Mouse (Mus musculus): ENCODE data around the gene Myo10. TPM values are rescaled to one million over a fixed set of nuclear protein-coding genes. Genes with fewer than 3 reads are reported as not detected.

Gene Myo10
- polyA plus RNA-seq, 1 experiment from 2014 or later: 48.4 TPM

DNA sequence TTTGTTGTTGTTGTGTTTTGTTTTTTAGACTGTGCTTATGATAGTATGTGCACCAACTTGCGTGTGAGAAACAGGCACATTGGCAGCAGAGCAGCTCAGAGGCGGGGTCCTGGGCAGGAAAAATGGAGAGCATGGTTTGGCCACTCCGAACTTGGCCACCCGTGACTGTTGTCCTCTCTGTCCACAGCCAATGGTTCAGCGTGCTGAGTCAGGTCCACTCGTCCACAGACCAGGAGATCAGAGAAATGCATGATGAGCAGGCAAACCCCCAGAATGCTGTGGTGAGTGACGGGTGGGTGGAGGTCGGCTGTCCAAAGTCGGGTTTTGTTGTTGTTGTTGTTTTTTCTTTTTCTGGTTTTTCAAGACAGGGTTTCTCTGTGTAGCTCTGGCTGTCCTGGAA lies 173.2 kb downstream of the Myo10 start:
- peaks cover 9% of the 10 kb centered on the region for H3K36me3 ChIP-seq (ENCODE audit: control insufficient read depth, insufficient read depth, low read length)
- 96% methylated on average over 9 of the region's 9 CpGs for WGBS
- no peaks in the 10 kb centered on the region for H3K27me3 ChIP-seq (ENCODE audit: control insufficient read depth, insufficient read depth, low read length)

DNA sequence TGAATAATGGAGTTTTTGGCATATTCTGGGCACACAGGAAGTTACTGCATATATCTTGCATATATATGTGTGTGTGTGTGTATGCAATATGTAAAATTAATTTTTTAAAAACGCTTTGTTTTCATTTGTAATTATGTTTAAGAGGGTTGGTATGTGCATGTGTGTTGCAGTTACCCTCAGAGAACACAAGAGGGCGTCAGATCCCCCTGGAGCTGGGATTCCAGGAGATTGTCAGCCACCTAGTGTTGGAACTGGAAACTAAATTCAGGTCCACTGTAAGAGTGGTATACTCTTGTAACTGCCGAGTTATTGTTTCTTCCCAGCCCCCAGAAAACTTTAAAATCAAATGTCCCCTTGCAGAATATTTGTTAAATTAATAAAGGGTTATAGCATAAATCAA lies 174.0 kb downstream of the Myo10 start:
- no peak overlapping the region for H3K9ac ChIP-seq (ENCODE audit: low read length)
- 53% methylated on average over 3 of the region's 3 CpGs for WGBS
- peaks cover 7% of the 10 kb centered on the region for H3K36me3 ChIP-seq (ENCODE audit: control insufficient read depth, insufficient read depth, low read length)
- no peaks in the 10 kb centered on the region for H3K27me3 ChIP-seq (ENCODE audit: control insufficient read depth, insufficient read depth, low read length)
- H3K4me2 ChIP-seq (ENCODE audit: low read depth, severe bottlenecking): no peak overlapping the region
- H3K9me3 ChIP-seq (ENCODE audit: control insufficient read depth, low read length): no peaks in the 10 kb centered on the region
- ATAC-seq (ENCODE audit: insufficient number of reproducible peaks, low FRiP score, low TSS enrichment, low read depth) (no peak), DNase-seq (ENCODE audit: low spot score) (no peak)
- H3K4me3 ChIP-seq (ENCODE audit: low read depth, low read length): no peak overlapping the region
- H3K27ac ChIP-seq (replicated peaks; ENCODE audit: low read depth, low read length): no peak overlapping the region
- H3K4me1 ChIP-seq (ENCODE audit: control insufficient read depth, insufficient read depth, low read length): no peaks in the 10 kb centered on the region

More for the DNA sequence above, 173.2 kb downstream of the Myo10 start:
- H3K9me3 ChIP-seq (ENCODE audit: control insufficient read depth, low read length): no peaks in the 10 kb centered on the region
- H3K4me1 ChIP-seq (ENCODE audit: control insufficient read depth, insufficient read depth, low read length): no peaks in the 10 kb centered on the region
- H3K27ac ChIP-seq (replicated peaks; ENCODE audit: low read depth, low read length): no peak overlapping the region
- no peak overlapping the region for H3K9ac ChIP-seq (ENCODE audit: low read length)
- H3K4me3 ChIP-seq (ENCODE audit: low read depth, low read length): no peak overlapping the region
- ATAC-seq (ENCODE audit: insufficient number of reproducible peaks, low FRiP score, low TSS enrichment, low read depth) (no peak), DNase-seq (ENCODE audit: low spot score) (no peak)
- H3K4me2 ChIP-seq (ENCODE audit: low read depth, severe bottlenecking): no peak overlapping the region

DNA sequence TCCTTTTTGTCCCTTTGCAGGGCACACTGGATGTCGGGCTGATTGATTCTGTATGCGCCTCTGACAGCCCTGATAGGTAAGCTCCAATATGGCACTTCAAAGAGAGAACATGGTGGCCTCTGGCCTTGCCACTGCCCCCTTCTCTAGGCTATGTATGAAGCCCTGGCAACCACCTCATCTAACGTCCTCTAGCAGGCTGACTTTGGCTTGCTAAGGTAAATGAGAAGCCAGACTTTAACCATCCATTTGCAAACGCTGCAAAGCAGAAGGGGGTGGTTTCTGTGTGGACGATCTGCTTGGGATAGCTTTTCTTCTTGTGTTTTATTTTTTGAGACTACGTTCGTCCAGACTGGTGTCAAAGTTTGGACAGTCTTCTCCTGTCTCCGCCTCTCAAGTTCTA lies 174.9 kb downstream of the Myo10 start:
- ATAC-seq (ENCODE audit: insufficient number of reproducible peaks, low FRiP score, low TSS enrichment, low read depth): no peak
- H3K36me3 ChIP-seq (ENCODE audit: control insufficient read depth, insufficient read depth, low read length): peaks cover 7% of the 10 kb centered on the region
- no peak overlapping the region for H3K9ac ChIP-seq (ENCODE audit: low read length)
- no peak overlapping the region for H3K4me2 ChIP-seq (ENCODE audit: low read depth, severe bottlenecking)
- H3K27ac ChIP-seq (replicated peaks; ENCODE audit: low read depth, low read length): no peak overlapping the region
- H3K4me3 ChIP-seq (ENCODE audit: low read depth, low read length): no peak overlapping the region
- H3K4me1 ChIP-seq (ENCODE audit: control insufficient read depth, insufficient read depth, low read length): no peaks in the 10 kb centered on the region
- 84% methylated on average over 8 of the region's 8 CpGs for WGBS
- DNase-seq (ENCODE audit: low spot score): no peak
- H3K27me3 ChIP-seq (ENCODE audit: control insufficient read depth, insufficient read depth, low read length): no peaks in the 10 kb centered on the region
- no peaks in the 10 kb centered on the region for H3K9me3 ChIP-seq (ENCODE audit: control insufficient read depth, low read length)

DNA sequence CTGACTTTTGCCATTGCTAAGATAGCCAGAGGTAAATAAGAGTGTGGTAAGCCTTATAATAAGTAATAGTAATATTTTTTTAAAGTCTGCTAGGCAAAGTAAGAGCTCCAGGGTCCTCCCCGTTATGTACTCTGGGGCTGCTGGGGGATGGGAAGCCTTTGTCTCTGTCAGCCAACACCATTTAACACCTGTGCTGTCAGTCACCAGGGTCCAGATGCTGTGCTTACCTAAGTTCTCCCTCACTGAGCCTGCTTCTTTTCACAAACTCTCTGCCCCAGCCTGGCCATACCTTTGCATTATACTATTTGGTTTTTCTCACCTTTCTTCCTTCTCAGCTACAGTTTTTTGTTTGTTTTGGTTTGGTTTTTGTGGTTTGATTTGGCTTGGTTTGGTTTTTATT lies 175.6 kb downstream of the Myo10 start:
- WGBS: 71% methylated on average over 1 of the region's 1 CpGs
- Histone ChIP-seq H3K4me2 (ENCODE audit: low read depth, severe bottlenecking) (no peak overlapping the region), H3K27ac (replicated peaks; ENCODE audit: low read depth, low read length) (no peak overlapping the region), H3K36me3 (ENCODE audit: control insufficient read depth, insufficient read depth, low read length) (peaks cover 7% of the 10 kb centered on the region), H3K4me1 (ENCODE audit: control insufficient read depth, insufficient read depth, low read length) (no peaks in the 10 kb centered on the region), H3K27me3 (ENCODE audit: control insufficient read depth, insufficient read depth, low read length) (no peaks in the 10 kb centered on the region), H3K4me3 (ENCODE audit: low read depth, low read length) (no peak overlapping the region), H3K9me3 (ENCODE audit: control insufficient read depth, low read length) (no peaks in the 10 kb centered on the region), H3K9ac (ENCODE audit: low read length) (no peak overlapping the region)
- ATAC-seq (ENCODE audit: insufficient number of reproducible peaks, low FRiP score, low TSS enrichment, low read depth) (no peak), DNase-seq (ENCODE audit: low spot score) (no peak)

DNA sequence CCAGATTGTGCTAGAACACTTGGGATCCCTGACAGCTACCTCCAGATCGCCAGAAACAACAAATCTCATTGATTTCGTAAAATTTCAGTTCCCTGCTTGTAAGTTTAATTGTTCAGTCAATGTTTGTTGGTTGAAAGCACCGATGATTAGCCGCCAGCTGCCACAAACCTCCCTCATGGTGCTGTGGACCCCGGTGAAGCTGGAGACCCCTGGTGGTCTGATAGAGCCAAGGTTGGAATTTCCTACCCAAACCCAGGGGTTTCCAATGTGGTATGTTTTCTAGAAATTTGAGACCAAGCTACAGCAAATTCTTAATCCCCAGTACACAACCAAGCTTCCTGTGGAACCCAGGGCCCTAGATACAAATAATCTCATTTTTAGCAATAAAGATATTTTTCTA lies 179.4 kb downstream of the Myo10 start:
- no peak overlapping the region for H3K4me3 ChIP-seq (ENCODE audit: low read depth, low read length)
- H3K9ac ChIP-seq (ENCODE audit: low read length): no peak overlapping the region
- ATAC-seq (ENCODE audit: insufficient number of reproducible peaks, low FRiP score, low TSS enrichment, low read depth): no peak
- DNase-seq (ENCODE audit: low spot score): no peak
- H3K27ac ChIP-seq (replicated peaks; ENCODE audit: low read depth, low read length): no peak overlapping the region
- H3K36me3 ChIP-seq (ENCODE audit: control insufficient read depth, insufficient read depth, low read length): peaks cover 18% of the 10 kb centered on the region
- no peaks in the 10 kb centered on the region for H3K27me3 ChIP-seq (ENCODE audit: control insufficient read depth, insufficient read depth, low read length)
- WGBS: 92% methylated on average over 5 of the region's 5 CpGs
- no peak overlapping the region for H3K4me2 ChIP-seq (ENCODE audit: low read depth, severe bottlenecking)
- H3K9me3 ChIP-seq (ENCODE audit: control insufficient read depth, low read length): no peaks in the 10 kb centered on the region
- no peaks in the 10 kb centered on the region for H3K4me1 ChIP-seq (ENCODE audit: control insufficient read depth, insufficient read depth, low read length)

DNA sequence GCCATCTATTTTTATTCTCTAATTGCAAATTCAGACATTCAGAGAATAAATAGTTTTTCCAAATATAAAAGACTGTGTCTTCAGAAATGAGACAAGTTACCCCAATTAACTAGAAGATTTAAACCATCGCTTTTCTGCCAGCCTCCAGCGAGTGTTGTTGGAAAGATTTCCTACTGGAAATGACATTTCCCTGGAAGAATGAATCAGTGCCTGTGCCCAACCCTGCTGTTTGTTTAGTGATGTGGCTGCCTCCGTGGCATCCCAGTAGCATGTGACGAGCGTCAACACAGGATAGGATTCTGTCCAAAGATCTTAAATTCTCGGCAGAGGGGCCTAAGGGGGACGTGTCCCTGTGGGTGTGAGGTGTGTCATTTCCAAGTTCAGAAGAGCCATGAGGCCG lies 179.9 kb downstream of the Myo10 start:
- no peaks in the 10 kb centered on the region for H3K9me3 ChIP-seq (ENCODE audit: control insufficient read depth, low read length)
- no peaks in the 10 kb centered on the region for H3K4me1 ChIP-seq (ENCODE audit: control insufficient read depth, insufficient read depth, low read length)
- WGBS: 93% methylated on average over 8 of the region's 8 CpGs
- no peaks in the 10 kb centered on the region for H3K27me3 ChIP-seq (ENCODE audit: control insufficient read depth, insufficient read depth, low read length)
- no peak overlapping the region for H3K4me3 ChIP-seq (ENCODE audit: low read depth, low read length)
- no peak overlapping the region for H3K9ac ChIP-seq (ENCODE audit: low read length)
- ATAC-seq (ENCODE audit: insufficient number of reproducible peaks, low FRiP score, low TSS enrichment, low read depth) (no peak), DNase-seq (ENCODE audit: low spot score) (no peak)
- peaks cover 15% of the 10 kb centered on the region for H3K36me3 ChIP-seq (ENCODE audit: control insufficient read depth, insufficient read depth, low read length)
- H3K27ac ChIP-seq (replicated peaks; ENCODE audit: low read depth, low read length): no peak overlapping the region
- no peak overlapping the region for H3K4me2 ChIP-seq (ENCODE audit: low read depth, severe bottlenecking)

DNA sequence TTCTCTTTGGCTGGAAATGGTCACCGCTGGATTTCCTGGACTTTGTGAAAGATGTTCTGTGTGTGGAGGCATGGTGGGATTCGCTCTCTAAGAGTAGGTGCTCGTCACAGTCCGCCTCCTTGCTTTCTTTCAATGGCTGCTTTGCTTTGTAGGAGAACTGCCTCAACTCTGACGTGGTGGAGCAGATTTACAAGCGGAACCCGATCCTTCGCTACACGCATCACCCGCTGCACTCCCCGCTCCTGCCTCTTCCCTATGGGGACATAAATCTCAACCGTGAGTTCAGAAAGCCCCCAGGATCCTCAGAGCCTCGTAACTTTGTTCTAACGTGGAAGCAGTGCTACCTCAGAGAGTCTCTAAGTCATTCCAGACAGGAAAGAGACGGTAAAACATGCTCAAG lies 180.8 kb downstream of the Myo10 start:
- Histone ChIP-seq H3K9me3 (ENCODE audit: control insufficient read depth, low read length) (no peaks in the 10 kb centered on the region), H3K27me3 (ENCODE audit: control insufficient read depth, insufficient read depth, low read length) (no peaks in the 10 kb centered on the region), H3K36me3 (ENCODE audit: control insufficient read depth, insufficient read depth, low read length) (peaks cover 23% of the 10 kb centered on the region; the same call in 1 of the 2 replicates), H3K27ac (replicated peaks; ENCODE audit: low read depth, low read length) (no peak overlapping the region), H3K9ac (ENCODE audit: low read length) (no peak overlapping the region), H3K4me3 (ENCODE audit: low read depth, low read length) (no peak overlapping the region), H3K4me1 (ENCODE audit: control insufficient read depth, insufficient read depth, low read length) (no peaks in the 10 kb centered on the region), H3K4me2 (ENCODE audit: low read depth, severe bottlenecking) (no peak overlapping the region)
- WGBS: 52% methylated on average over 15 of the region's 15 CpGs
- no peak; the same call in 1 of the 2 replicates for ATAC-seq (ENCODE audit: insufficient number of reproducible peaks, low FRiP score, low TSS enrichment, low read depth)
- DNase-seq (ENCODE audit: low spot score): no peak

DNA sequence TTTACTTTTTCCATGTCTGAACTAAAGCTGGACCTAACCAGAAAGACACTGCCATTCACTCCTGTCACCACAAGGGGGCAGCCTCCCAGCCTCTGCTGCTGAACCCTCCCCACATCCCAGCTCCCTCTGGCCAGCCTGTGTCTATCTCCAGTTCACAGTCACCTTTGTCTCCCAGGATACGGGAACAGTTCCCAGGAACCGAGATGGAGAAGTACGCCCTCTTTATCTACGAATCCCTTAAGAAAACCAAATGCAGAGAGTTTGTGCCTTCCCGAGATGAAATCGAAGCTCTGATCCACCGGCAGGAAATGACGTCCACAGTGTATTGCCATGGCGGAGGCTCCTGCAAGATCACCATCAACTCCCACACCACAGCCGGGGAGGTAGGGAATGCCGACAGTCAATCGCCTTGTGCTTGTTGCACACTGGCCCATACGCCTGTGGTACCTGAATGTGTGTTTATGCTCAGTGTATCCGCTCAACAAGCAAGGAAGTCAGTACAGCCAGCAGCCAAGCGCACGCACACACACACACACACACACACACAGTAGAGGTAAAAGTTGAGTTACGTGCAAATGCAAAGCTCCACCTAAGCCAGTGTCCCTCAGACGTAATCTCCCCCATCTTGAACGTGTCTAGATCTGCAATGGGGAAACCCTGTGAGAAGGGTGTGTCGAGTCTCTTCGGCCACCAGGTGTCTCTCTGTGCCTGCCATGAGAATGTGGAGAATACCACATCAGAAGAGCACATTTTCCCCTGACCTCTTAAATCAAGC lies 183.2 kb downstream of the Myo10 start:
- H3K4me2 ChIP-seq (ENCODE audit: low read depth, severe bottlenecking): no peak overlapping the region
- DNase-seq (ENCODE audit: low spot score): peak; percentile 71
- H3K4me3 ChIP-seq (ENCODE audit: low read depth, low read length): no peak overlapping the region
- ATAC-seq (ENCODE audit: insufficient number of reproducible peaks, low FRiP score, low TSS enrichment, low read depth): no peak
- WGBS: 86% methylated on average over 21 of the region's 21 CpGs
- no peaks in the 10 kb centered on the region for H3K9me3 ChIP-seq (ENCODE audit: control insufficient read depth, low read length)
- no peak overlapping the region for H3K9ac ChIP-seq (ENCODE audit: low read length)
- H3K27ac ChIP-seq (replicated peaks; ENCODE audit: low read depth, low read length): no peak overlapping the region
- no peaks in the 10 kb centered on the region for H3K27me3 ChIP-seq (ENCODE audit: control insufficient read depth, insufficient read depth, low read length)
- H3K36me3 ChIP-seq (ENCODE audit: control insufficient read depth, insufficient read depth, low read length): peaks cover 33% of the 10 kb centered on the region; the same call in 1 of the 2 replicates
- H3K4me1 ChIP-seq (ENCODE audit: control insufficient read depth, insufficient read depth, low read length): no peaks in the 10 kb centered on the region

DNA sequence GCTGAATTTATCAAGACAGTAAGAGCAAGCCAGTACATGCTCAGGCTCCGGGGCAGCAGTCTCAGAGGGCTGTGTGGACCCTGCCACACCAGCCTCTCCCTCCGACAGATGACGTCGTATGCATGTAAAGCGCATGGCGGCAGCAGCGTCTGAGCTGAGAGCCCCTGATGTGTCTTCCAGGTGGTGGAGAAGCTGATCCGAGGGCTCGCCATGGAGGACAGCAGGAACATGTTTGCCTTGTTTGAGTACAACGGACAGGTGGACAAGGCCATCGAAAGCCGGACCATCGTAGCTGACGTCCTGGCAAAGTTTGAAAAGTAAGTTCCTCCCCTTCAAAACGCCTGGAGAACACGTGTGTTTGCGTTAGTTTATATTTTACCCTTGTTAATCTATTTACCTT lies 184.0 kb downstream of the Myo10 start:
- WGBS: 90% methylated on average over 17 of the region's 17 CpGs
- Histone ChIP-seq H3K27ac (replicated peaks; ENCODE audit: low read depth, low read length) (no peak overlapping the region), H3K27me3 (ENCODE audit: control insufficient read depth, insufficient read depth, low read length) (no peaks in the 10 kb centered on the region), H3K36me3 (ENCODE audit: control insufficient read depth, insufficient read depth, low read length) (peaks cover 33% of the 10 kb centered on the region; the same call in 1 of the 2 replicates), H3K4me2 (ENCODE audit: low read depth, severe bottlenecking) (no peak overlapping the region), H3K9ac (ENCODE audit: low read length) (no peak overlapping the region), H3K4me3 (ENCODE audit: low read depth, low read length) (no peak overlapping the region), H3K4me1 (ENCODE audit: control insufficient read depth, insufficient read depth, low read length) (no peaks in the 10 kb centered on the region), H3K9me3 (ENCODE audit: control insufficient read depth, low read length) (no peaks in the 10 kb centered on the region)
- ATAC-seq (ENCODE audit: insufficient number of reproducible peaks, low FRiP score, low TSS enrichment, low read depth) (no peak), DNase-seq (ENCODE audit: low spot score) (no peak)
